Mouse (Mus musculus) erythroblast, adult 5-6 weeks (primary cell): ENCODE data around the gene Cox8b. TPM values are rescaled to one million over a fixed set of nuclear protein-coding genes. Genes with fewer than 3 reads are reported as not detected.

Source experiments
- ATAC-seq: replicated peaks from 2 replicates; pipeline ENCODE4 v1.8.0; 2016; ENCODE audit warnings: moderate number of reproducible peaks, mild to moderate bottlenecking, moderate TSS enrichment, inconsistent platforms; ENCODE audit not compliant: poor library complexity, low FRiP score, severe bottlenecking
- total RNA-seq, 2 experiments: library from RNA; stranded (forward) in 1 of 2; stranded (reverse) in 1 of 2; fragments of 150-400 nt in 1 of 2; fragments of 200-764, 138-1000 nt in 1 of 2; gene quantifications; 2 replicates each; pipeline versions ENCODE4 v1.2.3 to v1.2.4; 2015 to 2017; ENCODE audit warnings: low replicate concordance in 2 of 2

Cox8b gene
- total RNA-seq, 2 experiments from 2014 or later = not detected

DNA sequence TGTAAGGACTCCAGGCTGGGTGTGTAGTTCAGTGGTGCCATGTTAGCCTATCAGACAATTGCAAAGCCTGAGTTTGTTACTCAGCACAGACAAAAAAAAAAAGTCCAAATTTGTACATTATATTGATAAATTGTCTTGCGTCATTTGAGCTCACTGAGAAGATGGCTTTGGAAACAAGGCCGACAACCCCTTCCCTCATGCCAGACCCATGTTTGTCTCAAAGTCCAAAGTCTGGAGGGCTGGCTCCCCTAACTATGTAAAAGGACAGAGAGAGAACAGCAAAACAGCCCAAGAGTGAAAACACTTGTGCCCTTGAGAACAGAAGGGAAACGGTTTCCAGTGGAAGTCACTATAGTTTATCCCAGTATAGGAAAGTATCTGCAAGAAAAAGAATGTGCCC is 19.8 kb downstream of the Cox8b start:
- no peak for ATAC-seq

DNA sequence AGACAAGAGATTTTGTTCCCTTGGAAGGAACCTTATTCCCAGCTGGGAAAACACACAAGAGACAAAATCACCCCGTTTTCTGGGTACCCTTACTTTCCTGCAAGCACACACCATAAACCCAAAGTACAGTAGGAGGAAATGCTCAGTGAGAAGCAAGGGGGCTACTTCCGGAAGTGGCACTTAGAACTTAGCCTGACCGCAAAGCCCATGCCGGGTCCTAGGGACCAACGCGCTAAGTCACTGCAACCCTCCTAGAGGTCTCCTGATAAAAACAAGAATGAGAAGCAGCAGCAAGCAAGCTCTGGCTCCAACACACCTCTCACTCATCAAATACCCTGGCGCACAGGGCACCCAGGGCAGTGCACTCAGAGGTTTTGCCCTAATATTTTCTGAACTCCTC is 20.9 kb downstream of the Cox8b start:
- no peak for ATAC-seq

DNA sequence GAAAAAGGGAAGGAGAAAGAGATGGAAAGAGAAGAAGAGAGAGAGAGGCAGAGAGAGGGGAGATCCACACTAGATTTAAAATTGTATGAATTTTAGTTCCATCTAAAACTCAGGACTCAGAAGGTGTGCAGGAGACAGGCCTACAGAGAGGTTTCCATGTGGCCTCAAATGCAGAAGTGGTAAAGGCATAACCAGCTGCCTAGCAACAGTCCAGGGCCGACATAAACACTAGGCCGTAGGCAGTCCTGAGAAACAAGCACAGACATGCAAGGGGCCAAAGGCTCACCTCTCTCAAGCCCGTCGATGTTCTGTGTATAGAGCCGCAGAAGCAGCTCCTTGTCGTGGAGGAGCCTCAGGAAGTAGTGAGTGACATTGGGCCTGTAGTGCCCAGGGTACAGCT is 22.9 kb downstream of the Cox8b start:
- ATAC-seq = no peak

DNA sequence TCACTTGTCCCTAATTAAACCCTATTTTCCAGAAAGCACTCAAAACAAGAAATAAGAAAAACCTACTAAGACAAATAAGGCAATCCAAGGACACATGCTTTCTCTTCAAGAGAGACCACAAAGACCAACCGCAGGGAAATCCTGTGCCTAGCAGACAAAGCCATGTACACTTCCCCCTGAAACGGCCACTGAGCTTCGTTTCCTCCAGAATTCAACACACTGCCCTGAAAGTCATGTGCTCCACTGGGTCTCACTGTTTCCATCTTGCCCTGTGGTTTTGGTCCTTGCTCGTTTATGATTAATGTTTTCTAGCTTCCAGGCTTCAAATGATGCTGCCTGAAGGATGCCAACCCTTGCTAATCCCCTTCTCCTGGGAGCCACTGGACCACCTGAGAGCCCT is 26.0 kb downstream of the Cox8b start:
- no peak for ATAC-seq

DNA sequence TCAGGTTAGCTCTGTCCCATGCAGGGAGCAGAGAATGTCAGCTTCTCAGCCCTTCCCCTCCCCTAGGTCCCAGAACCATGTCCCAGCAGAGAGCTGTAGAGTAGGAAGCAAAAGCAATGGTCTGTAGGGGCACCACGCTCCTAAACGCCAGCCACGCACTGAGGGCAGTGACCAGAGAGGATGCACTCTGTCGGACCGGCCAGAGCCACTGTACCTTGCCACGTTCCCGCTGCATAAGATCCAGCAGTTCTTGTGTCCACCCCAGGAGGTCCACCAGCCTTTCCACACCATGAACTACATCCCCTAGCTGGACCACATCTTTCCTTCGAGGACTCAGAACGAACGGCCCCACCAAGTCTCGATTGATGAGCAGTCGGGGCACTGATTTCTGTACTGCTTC is 35.5 kb downstream of the Cox8b start:
- no peak for ATAC-seq

DNA sequence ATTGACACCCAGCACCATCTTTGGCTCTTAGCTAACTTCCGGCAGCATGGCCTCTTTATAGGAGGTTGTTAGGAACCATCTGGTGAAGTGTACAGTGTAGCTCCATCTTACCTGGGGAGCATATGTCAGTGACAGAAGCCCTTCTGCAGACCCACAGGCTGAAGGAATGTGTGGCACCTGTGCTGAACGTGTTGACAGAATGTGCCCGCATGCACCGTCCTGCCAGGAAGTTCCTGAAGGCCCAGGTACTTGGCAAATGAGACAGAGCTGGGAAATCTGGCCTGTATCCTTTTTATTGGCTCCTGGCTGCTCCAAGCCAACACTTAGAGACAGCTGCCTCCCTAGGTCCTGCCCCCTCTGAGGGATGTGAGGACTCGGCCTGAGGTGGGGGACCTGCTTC is 39.5 kb downstream of the Cox8b start:
- no peak for ATAC-seq

DNA sequence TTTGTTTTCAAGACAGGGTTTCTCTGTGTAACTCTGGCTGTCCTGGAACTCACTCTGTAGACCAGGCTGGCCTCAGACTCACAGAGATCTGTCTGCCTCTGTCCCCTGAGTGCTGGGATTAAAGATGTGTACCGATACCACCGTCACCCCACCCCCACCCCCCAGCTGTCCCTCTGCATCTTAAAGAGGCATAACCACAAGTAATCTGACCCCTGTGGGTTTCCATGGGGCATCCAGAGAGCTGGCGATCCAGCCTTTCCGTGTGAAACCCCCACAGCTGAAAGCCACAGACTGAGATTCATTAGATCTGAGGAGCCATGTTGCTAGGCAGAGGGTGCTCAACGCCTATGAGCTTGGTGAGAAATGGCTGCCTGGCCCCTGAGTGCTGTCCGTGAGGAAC is 40.2 kb downstream of the Cox8b start:
- ATAC-seq = no peak

DNA sequence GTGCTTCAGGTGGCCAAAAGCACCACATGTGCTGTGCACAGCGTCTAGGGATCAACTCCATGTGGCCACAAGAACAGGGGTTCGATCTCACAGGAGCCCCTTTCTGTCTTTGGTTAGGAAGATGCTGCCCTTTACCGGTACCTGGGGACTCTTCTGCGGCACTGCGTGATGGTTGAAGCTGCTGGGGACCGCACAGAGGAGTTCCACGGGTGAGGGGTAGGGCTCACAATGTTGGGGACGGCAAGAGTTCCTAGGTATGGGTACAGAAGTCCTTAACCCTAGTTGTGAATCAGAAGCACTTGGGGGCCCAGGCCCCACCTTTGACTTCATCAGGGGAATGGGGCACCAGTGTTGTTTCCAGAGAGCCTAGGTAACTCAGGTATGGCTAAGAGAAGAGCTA is 41.5 kb downstream of the Cox8b start:
- ATAC-seq = no peak

DNA sequence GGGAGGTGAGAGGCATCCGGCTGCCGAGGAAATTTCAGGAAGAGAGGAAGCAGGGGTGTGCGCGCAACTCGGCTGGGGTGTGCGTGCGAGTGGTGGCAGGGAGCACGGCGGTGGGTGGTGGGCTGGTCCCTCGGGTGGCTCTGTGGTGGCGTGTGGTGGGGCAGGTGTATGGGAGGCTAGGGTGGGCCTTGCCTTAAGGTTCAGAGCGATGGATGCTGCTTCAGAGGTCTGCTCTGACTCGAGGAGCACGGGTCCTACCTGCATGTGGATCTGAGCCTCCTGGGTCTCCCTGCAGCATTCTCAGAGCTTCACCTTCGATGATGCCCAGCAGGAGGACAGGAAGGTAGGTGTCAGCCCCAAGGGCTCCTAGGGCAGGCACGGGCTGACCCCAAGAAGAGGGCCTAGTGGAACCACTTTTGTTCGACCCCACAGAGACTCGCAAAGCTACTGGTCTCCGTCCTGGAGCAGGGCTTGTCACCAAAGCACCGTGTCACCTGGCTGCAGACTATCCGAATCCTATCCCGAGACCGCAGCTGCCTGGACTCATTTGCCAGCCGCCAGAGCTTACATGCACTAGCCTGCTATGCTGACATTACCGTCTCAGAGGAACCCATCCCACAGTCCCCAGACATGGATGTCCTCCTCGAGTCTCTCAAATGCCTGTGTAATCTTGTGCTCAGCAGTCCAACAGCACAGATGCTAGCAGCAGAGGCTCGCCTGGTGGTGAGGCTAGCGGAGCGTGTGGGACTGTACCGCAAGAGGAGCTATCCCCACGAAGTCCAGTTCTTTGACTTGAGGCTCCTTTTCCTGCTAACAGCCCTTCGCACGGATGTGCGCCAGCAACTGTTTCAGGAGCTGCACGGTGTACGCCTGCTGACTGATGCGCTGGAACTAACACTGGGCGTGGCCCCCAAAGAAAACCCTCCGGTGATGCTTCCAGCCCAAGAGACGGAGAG is 42.4 kb downstream of the Cox8b start, which contains the start of gene Bet1l:
Gene Bet1l, minus strand, starts transcription at position 28 of the 956 bp plus-strand sequence.
- ATAC-seq = peak; percentile 20

DNA sequence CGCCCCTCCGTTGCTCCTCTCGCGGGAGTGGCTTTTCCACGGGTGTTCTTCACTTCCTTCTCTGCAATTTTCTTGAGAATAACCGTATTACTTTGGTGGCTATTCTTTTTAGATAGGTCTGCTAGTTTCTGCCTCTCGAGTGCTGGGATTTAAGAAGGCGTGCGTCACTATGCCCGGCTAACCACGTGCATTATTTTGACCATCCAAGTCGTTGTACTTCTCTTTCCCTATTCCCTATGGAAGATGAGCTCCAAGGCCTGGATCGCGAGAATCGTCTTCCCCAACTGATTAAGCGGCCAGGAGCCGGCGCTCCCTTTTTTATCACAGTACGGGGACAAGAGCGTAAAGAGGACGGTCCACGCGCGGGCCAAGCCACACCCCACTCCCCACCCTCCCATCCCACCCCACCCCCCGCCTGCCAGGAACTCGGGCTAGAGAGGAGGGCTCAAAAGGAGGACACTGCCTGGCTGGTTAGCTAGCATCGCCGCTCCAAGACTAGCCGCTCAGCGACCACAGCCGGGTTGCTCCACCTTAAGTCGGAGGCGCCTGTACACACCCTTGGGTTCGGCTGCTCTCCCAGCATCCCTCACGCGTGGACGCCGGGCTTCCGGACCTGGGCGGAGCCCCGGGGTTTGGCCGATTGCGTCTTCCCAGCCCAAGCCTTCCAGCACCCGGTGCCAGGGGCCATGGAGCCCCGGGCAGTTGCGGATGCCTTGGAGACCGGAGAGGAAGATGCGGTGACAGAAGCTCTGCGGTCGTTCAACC is 43.3 kb downstream of the Cox8b start, which contains the start of gene Ric8a:
Gene Ric8a, plus strand, starts transcription at position 173 of the 765 bp plus-strand sequence.
- ATAC-seq = peak; percentile 70

DNA sequence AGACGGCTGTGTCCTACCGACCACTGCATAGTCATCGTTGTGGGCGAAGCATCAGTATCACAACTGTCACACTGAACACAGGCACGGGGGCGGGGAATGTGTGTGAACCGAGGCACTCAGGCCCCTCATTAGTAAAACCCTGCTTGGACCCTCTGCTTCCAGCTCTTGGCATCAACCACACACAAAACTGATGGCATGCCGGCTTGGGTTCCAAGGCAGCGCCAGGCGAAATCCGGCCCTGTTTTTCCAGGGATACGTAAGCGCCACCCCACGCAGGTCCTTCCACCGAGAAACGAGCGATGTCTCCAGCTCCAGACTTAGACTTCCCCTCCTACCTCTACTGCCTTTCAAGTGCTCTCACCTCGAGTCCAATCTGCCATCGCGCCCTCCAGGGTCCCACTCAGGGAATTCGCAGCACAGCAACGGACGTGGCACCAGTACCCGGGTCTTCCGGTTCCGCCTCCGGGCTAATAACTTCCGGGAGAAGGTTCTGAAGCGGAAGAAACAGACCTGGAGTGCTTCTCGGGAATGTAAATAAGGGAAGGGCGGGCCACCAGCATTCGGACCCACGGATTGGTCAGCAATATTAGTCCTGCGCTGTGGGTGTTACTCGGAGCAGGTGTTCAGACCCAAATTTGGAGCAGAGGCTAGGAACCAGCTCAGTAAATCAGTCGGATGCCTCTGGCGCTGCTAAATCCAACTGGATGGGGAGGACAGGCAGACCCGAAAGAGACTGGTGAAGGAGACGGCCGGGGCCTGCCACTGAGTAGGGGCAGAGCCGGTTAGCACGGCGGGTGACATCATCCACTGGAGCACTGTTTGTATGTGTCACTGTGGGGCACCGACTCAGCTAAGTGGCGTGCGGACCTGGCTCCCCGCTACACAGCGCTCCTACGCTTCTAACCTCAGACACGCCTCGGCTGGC is 44.1 kb downstream of the Cox8b start, which contains the start of gene Gm45785:
Gene Gm45785, minus strand, starts transcription at position 472 of the 925 bp plus-strand sequence.
- peak; percentile 73 for ATAC-seq

DNA sequence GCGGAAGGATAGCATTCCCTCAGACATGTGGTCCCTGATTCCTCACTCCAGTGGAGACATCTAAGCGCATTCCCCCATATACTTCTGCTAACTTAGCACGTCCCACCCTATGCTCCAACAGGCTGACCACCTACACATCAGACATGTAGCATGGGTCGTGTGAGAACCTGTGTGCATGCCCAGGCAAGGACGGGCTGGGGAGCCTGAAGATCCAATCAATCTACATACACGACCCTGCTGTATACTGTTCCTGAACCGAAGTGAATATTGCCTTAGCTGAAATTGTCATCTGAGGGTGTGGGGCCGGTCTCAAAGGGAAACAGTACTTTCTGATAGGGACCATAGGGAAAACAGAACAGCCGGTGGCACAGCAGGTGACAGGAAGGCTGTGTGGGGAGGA is 45.1 kb downstream of the Cox8b start:
- ATAC-seq = no peak

DNA sequence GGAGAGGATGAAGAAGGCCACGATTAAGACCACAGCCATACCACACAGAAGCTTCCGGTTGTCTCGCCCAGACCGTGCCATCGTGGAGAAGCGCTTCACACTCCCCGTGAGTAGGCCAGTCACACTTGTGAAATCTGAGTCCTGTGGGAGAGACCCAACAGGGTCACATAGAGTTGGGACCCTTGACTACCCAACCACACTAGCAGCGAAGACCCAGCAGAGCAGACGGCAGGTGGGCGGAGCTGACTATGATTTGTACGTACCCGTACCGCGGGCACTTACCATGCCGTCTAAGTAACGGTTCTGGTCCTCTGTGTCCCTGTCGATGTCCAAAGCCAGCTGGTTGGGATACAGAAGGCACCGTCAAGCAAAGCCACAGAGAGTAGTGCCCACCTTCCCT is 45.8 kb downstream of the Cox8b start:
- no peak for ATAC-seq

DNA sequence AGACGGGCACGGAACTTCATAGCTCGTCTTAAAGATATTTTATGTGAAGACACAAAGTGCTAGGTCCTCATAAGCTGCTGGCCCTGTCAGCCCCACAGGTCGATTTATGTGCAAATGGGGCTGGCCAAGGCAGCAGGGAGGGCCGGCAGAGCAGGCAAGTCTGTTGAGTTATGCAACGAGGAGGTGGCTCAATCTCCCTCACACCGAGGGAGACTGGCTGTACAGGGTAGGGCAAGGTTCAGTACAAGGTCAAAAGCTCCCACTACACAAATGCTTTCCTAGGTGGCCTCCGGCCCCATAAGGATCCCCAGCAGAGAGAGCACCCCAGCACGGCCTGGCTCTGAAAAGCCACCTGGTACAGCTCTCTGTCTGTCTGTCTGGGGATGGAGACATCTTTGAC is 46.9 kb downstream of the Cox8b start:
- no peak for ATAC-seq

DNA sequence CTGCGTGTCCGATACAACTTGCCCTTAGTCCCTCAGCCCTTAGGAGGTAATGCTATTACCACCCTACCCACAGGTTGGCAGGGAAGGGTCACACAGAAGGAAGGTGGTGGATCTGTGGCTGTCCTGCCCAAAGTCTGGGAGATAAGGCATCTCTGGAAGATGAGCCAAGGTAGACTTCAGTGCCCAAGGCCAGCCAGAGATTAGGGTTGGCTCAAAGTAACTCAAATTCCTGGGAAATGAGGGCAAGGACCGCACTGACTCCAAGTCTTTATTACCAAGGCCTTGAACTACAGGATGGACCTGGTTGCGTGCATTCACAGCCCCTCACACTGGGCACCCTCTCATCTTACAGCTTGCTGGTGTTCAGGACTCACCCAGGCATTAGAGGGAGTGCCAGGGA is 48.3 kb downstream of the Cox8b start:
- ATAC-seq = no peak

Other genes starting within 250 kb of the Cox8b start
- gene Olfr539, start 240.5 kb downstream of the Cox8b start, total RNA-seq (2015; ENCODE audit: low replicate concordance) = not detected in 2 replicates
- 0.14 TPM in 1 of 2 replicates, not detected in the other for gene Olfr539, start 240.5 kb downstream of the Cox8b start, total RNA-seq (2017; ENCODE audit: low replicate concordance)
- gene Olfr45, start 218.5 kb downstream of the Cox8b start, total RNA-seq (2015; ENCODE audit: low replicate concordance) = not detected in 2 replicates
- not detected in 2 replicates for gene Olfr45, start 218.5 kb downstream of the Cox8b start, total RNA-seq (2017; ENCODE audit: low replicate concordance)
- gene Olfr541, start 203.2 kb downstream of the Cox8b start, total RNA-seq (2015; ENCODE audit: low replicate concordance) = not detected in 2 replicates
- gene Olfr541, start 203.2 kb downstream of the Cox8b start, total RNA-seq (2017; ENCODE audit: low replicate concordance) = not detected in 2 replicates
- gene Cyp2e1, start 136.7 kb downstream of the Cox8b start, total RNA-seq (2015; ENCODE audit: low replicate concordance) = not detected in 2 replicates
- not detected in 2 replicates for gene Cyp2e1, start 136.7 kb downstream of the Cox8b start, total RNA-seq (2017; ENCODE audit: low replicate concordance)
- not detected in 2 replicates for gene Syce1, start 112.6 kb downstream of the Cox8b start, total RNA-seq (2015; ENCODE audit: low replicate concordance)
- 0.60 TPM in 1 of 2 replicates, not detected in the other for gene Syce1, start 112.6 kb downstream of the Cox8b start, total RNA-seq (2017; ENCODE audit: low replicate concordance)
- not detected in 2 replicates for gene Zfp941, start 78.3 kb downstream of the Cox8b start, total RNA-seq (2015; ENCODE audit: low replicate concordance)
- 0.28 and 0.51 TPM in 2 replicates for gene Zfp941, start 78.3 kb downstream of the Cox8b start, total RNA-seq (2017; ENCODE audit: low replicate concordance)
- not detected in 2 replicates for gene Urah, start 65.4 kb downstream of the Cox8b start, total RNA-seq (2015; ENCODE audit: low replicate concordance)
- not detected in 2 replicates for gene Urah, start 65.4 kb downstream of the Cox8b start, total RNA-seq (2017; ENCODE audit: low replicate concordance)
- gene Scgb1c1, start 54.9 kb downstream of the Cox8b start, total RNA-seq (2015; ENCODE audit: low replicate concordance) = not detected in 2 replicates
- gene Scgb1c1, start 54.9 kb downstream of the Cox8b start, total RNA-seq (2017; ENCODE audit: low replicate concordance) = not detected in 2 replicates
- not detected in 2 replicates for gene Odf3, start 52.6 kb downstream of the Cox8b start, total RNA-seq (2015; ENCODE audit: low replicate concordance)
- gene Odf3, start 52.6 kb downstream of the Cox8b start, total RNA-seq (2017; ENCODE audit: low replicate concordance) = not detected in 2 replicates
- not detected in 2 replicates for gene Gm45785, start 44.1 kb downstream of the Cox8b start, total RNA-seq (2015; ENCODE audit: low replicate concordance)
- not detected in 2 replicates for gene Gm45785, start 44.1 kb downstream of the Cox8b start, total RNA-seq (2017; ENCODE audit: low replicate concordance)
- 9.2 and 16.3 TPM in 2 replicates for gene Ric8a, start 43.5 kb downstream of the Cox8b start, total RNA-seq (2015; ENCODE audit: low replicate concordance)
- 9.2 and 9.8 TPM in 2 replicates for gene Ric8a, start 43.5 kb downstream of the Cox8b start, total RNA-seq (2017; ENCODE audit: low replicate concordance)
- 10.4 and 14.8 TPM in 2 replicates for gene Bet1l, start 42.9 kb downstream of the Cox8b start, total RNA-seq (2015; ENCODE audit: low replicate concordance)
- 17.3 and 19.5 TPM in 2 replicates for gene Bet1l, start 42.9 kb downstream of the Cox8b start, total RNA-seq (2017; ENCODE audit: low replicate concordance)
- 13.1 and 37.0 TPM in 2 replicates for gene Psmd13, start 18.5 kb downstream of the Cox8b start, total RNA-seq (2015; ENCODE audit: low replicate concordance)
- gene Psmd13, start 18.5 kb downstream of the Cox8b start, total RNA-seq (2017; ENCODE audit: low replicate concordance) = 56.0 and 77.4 TPM in 2 replicates
- gene Sirt3, start 18.1 kb downstream of the Cox8b start, total RNA-seq (2015; ENCODE audit: low replicate concordance) = 1.9 and 12.1 TPM in 2 replicates
- 1.4 and 2.1 TPM in 2 replicates for gene Sirt3, start 18.1 kb downstream of the Cox8b start, total RNA-seq (2017; ENCODE audit: low replicate concordance)
- not detected in 2 replicates for gene Nlrp6, start 20.5 kb upstream of the Cox8b start, total RNA-seq (2015; ENCODE audit: low replicate concordance)
- not detected in 2 replicates for gene Nlrp6, start 20.5 kb upstream of the Cox8b start, total RNA-seq (2017; ENCODE audit: low replicate concordance)
- gene Pgghg, start 40.9 kb upstream of the Cox8b start, total RNA-seq (2015; ENCODE audit: low replicate concordance) = 0.38 and 3.8 TPM in 2 replicates
- gene Pgghg, start 40.9 kb upstream of the Cox8b start, total RNA-seq (2017; ENCODE audit: low replicate concordance) = 1.5 and 3.3 TPM in 2 replicates
- not detected in 2 replicates for gene Ifitm5, start 49.8 kb upstream of the Cox8b start, total RNA-seq (2015; ENCODE audit: low replicate concordance)
- 1.5 TPM in 1 of 2 replicates, not detected in the other for gene Ifitm5, start 49.8 kb upstream of the Cox8b start, total RNA-seq (2017; ENCODE audit: low replicate concordance)
- gene Gm45717, start 55.5 kb upstream of the Cox8b start, total RNA-seq (2015; ENCODE audit: low replicate concordance) = not detected in 2 replicates
- not detected in 2 replicates for gene Gm45717, start 55.5 kb upstream of the Cox8b start, total RNA-seq (2017; ENCODE audit: low replicate concordance)
- gene Ifitm2, start 55.5 kb upstream of the Cox8b start, total RNA-seq (2015; ENCODE audit: low replicate concordance) = 133 and 151 TPM in 2 replicates
- 41.4 and 47.4 TPM in 2 replicates for gene Ifitm2, start 55.5 kb upstream of the Cox8b start, total RNA-seq (2017; ENCODE audit: low replicate concordance)
- gene Ifitm1, start 66.8 kb upstream of the Cox8b start, total RNA-seq (2015; ENCODE audit: low replicate concordance) = 31.8 and 47.3 TPM in 2 replicates
- 0.70 and 11.8 TPM in 2 replicates for gene Ifitm1, start 66.8 kb upstream of the Cox8b start, total RNA-seq (2017; ENCODE audit: low replicate concordance)
- 186 and 267 TPM in 2 replicates for gene Ifitm3, start 110.3 kb upstream of the Cox8b start, total RNA-seq (2015; ENCODE audit: low replicate concordance)
- 78.8 and 112 TPM in 2 replicates for gene Ifitm3, start 110.3 kb upstream of the Cox8b start, total RNA-seq (2017; ENCODE audit: low replicate concordance)
- gene Ifitm6, start 117.5 kb upstream of the Cox8b start, total RNA-seq (2015; ENCODE audit: low replicate concordance) = 336 and 380 TPM in 2 replicates
- 99.4 and 179 TPM in 2 replicates for gene Ifitm6, start 117.5 kb upstream of the Cox8b start, total RNA-seq (2017; ENCODE audit: low replicate concordance)
- not detected in 2 replicates for gene Gm17387, start 128.7 kb upstream of the Cox8b start, total RNA-seq (2015; ENCODE audit: low replicate concordance)
- gene Gm17387, start 128.7 kb upstream of the Cox8b start, total RNA-seq (2017; ENCODE audit: low replicate concordance) = not detected in 2 replicates
- gene B4galnt4, start 160.7 kb upstream of the Cox8b start, total RNA-seq (2015; ENCODE audit: low replicate concordance) = 0.84 TPM in 1 of 2 replicates, not detected in the other
- gene B4galnt4, start 160.7 kb upstream of the Cox8b start, total RNA-seq (2017; ENCODE audit: low replicate concordance) = not detected in 2 replicates
- not detected in 2 replicates for gene Pkp3, start 177.8 kb upstream of the Cox8b start, total RNA-seq (2015; ENCODE audit: low replicate concordance)
- gene Pkp3, start 177.8 kb upstream of the Cox8b start, total RNA-seq (2017; ENCODE audit: low replicate concordance) = not detected in 2 replicates
- gene Sigirr, start 200.1 kb upstream of the Cox8b start, total RNA-seq (2015; ENCODE audit: low replicate concordance) = 4.2 TPM in 1 of 2 replicates, not detected in the other
- 2.8 and 4.4 TPM in 2 replicates for gene Sigirr, start 200.1 kb upstream of the Cox8b start, total RNA-seq (2017; ENCODE audit: low replicate concordance)
- not detected in 2 replicates for gene Ano9, start 217.4 kb upstream of the Cox8b start, total RNA-seq (2015; ENCODE audit: low replicate concordance)
- gene Ano9, start 217.4 kb upstream of the Cox8b start, total RNA-seq (2017; ENCODE audit: low replicate concordance) = not detected in 2 replicates
- 123 and 158 TPM in 2 replicates for gene Ptdss2, start 221.9 kb upstream of the Cox8b start, total RNA-seq (2015; ENCODE audit: low replicate concordance)
- 153 and 164 TPM in 2 replicates for gene Ptdss2, start 221.9 kb upstream of the Cox8b start, total RNA-seq (2017; ENCODE audit: low replicate concordance)